Mouse (Mus musculus) brain, embryonic 14.5 days (tissue): ENCODE data around the gene Slc47a2. TPM values are rescaled to one million over a fixed set of nuclear protein-coding genes. Genes with fewer than 3 reads are reported as not detected.

Source experiments
- DNase-seq: peaks from one replicate; pipeline ENCODE4 v3.0.0-alpha.2; 2011; ENCODE audit warnings: low read depth
- CTCF ChIP-seq: fragments of 200-500 bp; IDR thresholded peaks from 2 replicates; pipeline ENCODE4 v1.5.1; 2012; ENCODE audit warnings: inconsistent platforms, mild to moderate bottlenecking, moderate library complexity, borderline replicate concordance; ENCODE audit not compliant: insufficient read depth, insufficient read length; ENCODE audit errors: extremely low read depth
- POLR2A ChIP-seq: fragments of 200-500 bp; IDR thresholded peaks from 2 replicates; pipeline ENCODE4 v1.6.1; 2012; ENCODE audit warnings: mild to moderate bottlenecking, inconsistent platforms, borderline replicate concordance; ENCODE audit not compliant: poor library complexity, insufficient read depth, insufficient read length, severe bottlenecking; ENCODE audit errors: extremely low read depth
- polyA plus RNA-seq: library from polyadenylated mRNA; depleted of rRNA; stranded (reverse); fragments of >200 nt; gene quantifications from 2 replicates; pipeline ENCODE4 v1.2.3, GENCODE M21; 2012

Gene Slc47a2
- polyA plus RNA-seq, 1 experiment: not detected

- DNase-seq: no peak
- no peak for TF ChIP-seq CTCF
- TF ChIP-seq POLR2A: no peak
Measured at GRCm38 (mm10) chr11:61361515-61362190, 19.0 kb upstream of the Slc47a2 start.

GRCm38 (mm10) chr11:61356600-61356999 is 13.9 kb upstream of the Slc47a2 start:
- TF ChIP-seq POLR2A (no peak), CTCF (no peak)
- no peak for DNase-seq

- no peak for TF ChIP-seq POLR2A
- TF ChIP-seq CTCF: no peak
- DNase-seq: no peak
Measured at GRCm38 (mm10) chr11:61356111-61356510, 13.5 kb upstream of the Slc47a2 start.

- TF ChIP-seq CTCF: no peak
- TF ChIP-seq POLR2A: no peak
- no peak for DNase-seq
Measured at GRCm38 (mm10) chr11:61355351-61355750, 12.7 kb upstream of the Slc47a2 start.

GRCm38 (mm10) chr11:61354346-61354745 is 11.7 kb upstream of the Slc47a2 start:
- TF ChIP-seq CTCF (no peak), POLR2A (no peak)
- DNase-seq: no peak

GRCm38 (mm10) chr11:61353038-61353437 is 10.4 kb upstream of the Slc47a2 start:
- no peak for TF ChIP-seq POLR2A
- no peak for DNase-seq

- TF ChIP-seq POLR2A (no peak), CTCF (peak; percentile 30; the same call in 1 of the 2 replicates)
- DNase-seq: peak; percentile 16
Measured at GRCm38 (mm10) chr11:61352138-61352651, 9.5 kb upstream of the Slc47a2 start.

GRCm38 (mm10) chr11:61349337-61349736 is 6.7 kb upstream of the Slc47a2 start:
- peak; percentile 53 for DNase-seq
- TF ChIP-seq POLR2A (no peak), CTCF (peak; percentile 54; the same call in 1 of the 2 replicates)

- TF ChIP-seq POLR2A (no peak), CTCF (peak; percentile 40; the same call in 1 of the 2 replicates)
- peak; percentile 12 for DNase-seq
Measured at GRCm38 (mm10) chr11:61346133-61346532, 3.5 kb upstream of the Slc47a2 start.

- no peak for DNase-seq
- no peak for TF ChIP-seq POLR2A
- no peak for TF ChIP-seq CTCF
Measured at GRCm38 (mm10) chr11:61341971-61342370, 689 bp downstream of the Slc47a2 start.

GRCm38 (mm10) chr11:61341233-61341632 is 1.4 kb downstream of the Slc47a2 start:
- TF ChIP-seq CTCF: no peak
- TF ChIP-seq POLR2A: no peak

GRCm38 (mm10) chr11:61340374-61340773 is 2.3 kb downstream of the Slc47a2 start:
- no peak for TF ChIP-seq CTCF

More at GRCm38 (mm10) chr11:61341233-61341632, 1.4 kb downstream of the Slc47a2 start:
- no peak for DNase-seq

GRCm38 (mm10) chr11:61337586-61337985 is 5.1 kb downstream of the Slc47a2 start:
- TF ChIP-seq POLR2A: no peak
- no peak for TF ChIP-seq CTCF
- DNase-seq: no peak

More at GRCm38 (mm10) chr11:61340374-61340773, 2.3 kb downstream of the Slc47a2 start:
- DNase-seq: no peak
